Mouse (Mus musculus) gonadal fat pad, adult 2 months (tissue): ENCODE results near the gene Thumpd1. TPM values are rescaled to one million over a fixed set of nuclear protein-coding genes. Genes with fewer than 3 reads are reported as not detected.
"Not testable (repeated sequence)": the region's sequence is repeated elsewhere in the genome, so short reads cannot be mapped to it uniquely, and the experiment has no call there.

ENCODE experiments used
- DNase-seq: peaks from one replicate; pipeline ENCODE4 v3.0.0-alpha.2; 2012; ENCODE audit warnings: low read depth
- polyA plus RNA-seq: library from polyadenylated mRNA; depleted of rRNA; stranded (reverse); fragments of >200 nt; gene quantifications from 2 replicates; pipeline ENCODE4 v1.2.3, GENCODE M21; 2012; rRNA removed

Thumpd1 gene
- polyA plus RNA-seq, result 17.9 and 18.6 TPM in 2 replicates

- DNase-seq, result peak; percentile 34
These were observed at the start of gene Thumpd1 for GRCm38 (mm10) chr7:119720253-119720946. Gene Thumpd1, minus strand, starts transcription at chr7:119720798.

GRCm38 (mm10) chr7:119769895-119770294 lies 49.3 kb upstream of the Thumpd1 start:
- no peak for DNase-seq

- no peak for DNase-seq
These were observed 46.4 kb upstream of the Thumpd1 start for GRCm38 (mm10) chr7:119766996-119767395.

- no peak for DNase-seq
These were observed 43.8 kb upstream of the Thumpd1 start for GRCm38 (mm10) chr7:119764377-119764776.

- DNase-seq, result no peak
These were observed 41.6 kb upstream of the Thumpd1 start for GRCm38 (mm10) chr7:119762166-119762697.

GRCm38 (mm10) chr7:119760527-119760951 lies 39.9 kb upstream of the Thumpd1 start, which contains the start of gene Acsm3:
Gene Acsm3, plus strand, starts transcription at chr7:119760923.
- no peak for DNase-seq

- DNase-seq, result peak; percentile 51
These were observed 33.1 kb upstream of the Thumpd1 start for GRCm38 (mm10) chr7:119753696-119754095.

- no peak for DNase-seq
These were observed 29.3 kb upstream of the Thumpd1 start for GRCm38 (mm10) chr7:119749942-119750341.

- no peak for DNase-seq
These were observed 28.2 kb upstream of the Thumpd1 start for GRCm38 (mm10) chr7:119748761-119749160.

- no peak for DNase-seq
These were observed 25.3 kb upstream of the Thumpd1 start for GRCm38 (mm10) chr7:119745869-119746268.

- no peak for DNase-seq
These were observed 23.7 kb upstream of the Thumpd1 start for GRCm38 (mm10) chr7:119744321-119744720.

- not testable (repeated sequence) for DNase-seq
These were observed 19.3 kb upstream of the Thumpd1 start for GRCm38 (mm10) chr7:119739798-119740468.

- no peak for DNase-seq
These were observed 18.3 kb upstream of the Thumpd1 start for GRCm38 (mm10) chr7:119738877-119739276.

GRCm38 (mm10) chr7:119731262-119731661 lies 10.7 kb upstream of the Thumpd1 start:
- DNase-seq, result not testable (repeated sequence)

- DNase-seq, result no peak
These were observed 7.0 kb upstream of the Thumpd1 start for GRCm38 (mm10) chr7:119727621-119728020.

GRCm38 (mm10) chr7:119720947-119721310 lies 331 bp upstream of the Thumpd1 start:
- DNase-seq, result no peak

GRCm38 (mm10) chr7:119714111-119714510 lies 6.5 kb downstream of the Thumpd1 start:
- no peak for DNase-seq

- no peak for DNase-seq
These were observed 25.7 kb downstream of the Thumpd1 start for GRCm38 (mm10) chr7:119694926-119695325.

GRCm38 (mm10) chr7:119692302-119692701 lies 28.3 kb downstream of the Thumpd1 start:
- no peak for DNase-seq

- DNase-seq, result no peak
These were observed 30.9 kb downstream of the Thumpd1 start, which contains the start of gene Acsm4 for GRCm38 (mm10) chr7:119689726-119690125. Gene Acsm4, plus strand, starts transcription at chr7:119690026.

GRCm38 (mm10) chr7:119682699-119683098 lies 37.9 kb downstream of the Thumpd1 start:
- no peak for DNase-seq

- DNase-seq, result no peak
These were observed 40.5 kb downstream of the Thumpd1 start for GRCm38 (mm10) chr7:119680107-119680506.

GRCm38 (mm10) chr7:119673465-119673864 lies 47.1 kb downstream of the Thumpd1 start:
- DNase-seq, result no peak
